Mouse (Mus musculus): Measurements from ENCODE around the gene Vmn1r176. TPM values are rescaled to one million over a fixed set of nuclear protein-coding genes. Genes with fewer than 3 reads are reported as not detected.
"Not testable (repeated sequence)": the region's sequence is repeated elsewhere in the genome, so short reads cannot be mapped to it uniquely, and the experiment has no call there.

The Vmn1r176 gene
- not detected in 2 replicates for polyA plus RNA-seq (2016; fragmentation: Nextera tagmentation; extraction: Ambion mirVana)

- not testable (repeated sequence) for H3K9ac ChIP-seq; H3K4me3 ChIP-seq; ATAC-seq (ENCODE audit: low FRiP score); H3K36me3 ChIP-seq; H3K4me1 ChIP-seq; H3K27me3 ChIP-seq; H3K9me3 ChIP-seq (replicated peaks); H3K4me2 ChIP-seq (replicated peaks); H3K27ac ChIP-seq
- no CpG with 5 or more reads among the region's 1 CpGs for whole genome bisulfite sequencing
Measured at GRCm38 (mm10) chr7:23837272-23837671, at the start of gene Vmn1r176. Gene Vmn1r176, minus strand, starts transcription at chr7:23837372.

- H3K4me1 ChIP-seq; H3K9ac ChIP-seq; ATAC-seq (ENCODE audit: low FRiP score); H3K36me3 ChIP-seq; H3K4me2 ChIP-seq (replicated peaks); H3K27ac ChIP-seq; H3K9me3 ChIP-seq (replicated peaks); H3K4me3 ChIP-seq; H3K27me3 ChIP-seq: not testable (repeated sequence)
- WGBS: 65% methylated on average over 4 of the region's 4 CpGs
Measured at GRCm38 (mm10) chr7:23876918-23877317, 39.7 kb upstream of the Vmn1r176 start.

GRCm38 (mm10) chr7:23866349-23866748 is 29.2 kb upstream of the Vmn1r176 start, which contains the start of gene Vmn1r177:
Gene Vmn1r177, minus strand, starts transcription at chr7:23866449.
- H3K4me3 ChIP-seq; H3K9me3 ChIP-seq (replicated peaks); H3K9ac ChIP-seq; H3K4me1 ChIP-seq; H3K27ac ChIP-seq; H3K4me2 ChIP-seq (replicated peaks); H3K27me3 ChIP-seq; H3K36me3 ChIP-seq; ATAC-seq (ENCODE audit: low FRiP score): not testable (repeated sequence)
- WGBS: 5% methylated on average over 1 of the region's 1 CpGs

- not testable (repeated sequence) for H3K4me1 ChIP-seq; H3K27ac ChIP-seq; H3K4me3 ChIP-seq; H3K36me3 ChIP-seq; H3K9me3 ChIP-seq (replicated peaks); ATAC-seq (ENCODE audit: low FRiP score); H3K27me3 ChIP-seq; H3K4me2 ChIP-seq (replicated peaks); H3K9ac ChIP-seq
Measured at GRCm38 (mm10) chr7:23810543-23810942, 26.6 kb downstream of the Vmn1r176 start, which contains the start of gene Vmn1r175. Gene Vmn1r175, minus strand, starts transcription at chr7:23810643.

- Histone ChIP-seq H3K27ac (no peak overlapping the region), H3K9ac (no peak overlapping the region), H3K4me1 (no peaks in the 10 kb centered on the region), H3K4me2 (replicated peaks) (no peak overlapping the region), H3K9me3 (replicated peaks) (peaks cover 52% of the 10 kb centered on the region), H3K27me3 (no peaks in the 10 kb centered on the region), H3K4me3 (no peak overlapping the region), H3K36me3 (no peaks in the 10 kb centered on the region)
- ATAC-seq (ENCODE audit: low FRiP score): no peak
- WGBS: 80% methylated on average over 6 of the region's 6 CpGs
Measured at GRCm38 (mm10) chr7:23784526-23784925, 52.6 kb downstream of the Vmn1r176 start.

Other genes with a start within 250 kb of the Vmn1r176 start
- gene Vmn1r170, start 231.2 kb downstream of the Vmn1r176 start, polyA plus RNA-seq (2016; fragmentation: Nextera tagmentation; extraction: Ambion mirVana): not detected in 2 replicates
- gene Vmn1r171, start 206.7 kb downstream of the Vmn1r176 start, polyA plus RNA-seq (2016; fragmentation: Nextera tagmentation; extraction: Ambion mirVana): not detected in 2 replicates
- not detected in 2 replicates for gene Vmn1r172, start 179.1 kb downstream of the Vmn1r176 start, polyA plus RNA-seq (2016; fragmentation: Nextera tagmentation; extraction: Ambion mirVana)
- not detected in 2 replicates for gene Vmn1r173, start 136.7 kb downstream of the Vmn1r176 start, polyA plus RNA-seq (2016; fragmentation: Nextera tagmentation; extraction: Ambion mirVana)
- not detected in 2 replicates for gene Vmn1r174, start 85.1 kb downstream of the Vmn1r176 start, polyA plus RNA-seq (2016; fragmentation: Nextera tagmentation; extraction: Ambion mirVana)
- gene Vmn1r175, start 26.7 kb downstream of the Vmn1r176 start, polyA plus RNA-seq (2016; fragmentation: Nextera tagmentation; extraction: Ambion mirVana): not detected in 2 replicates
- gene Vmn1r177, start 29.1 kb upstream of the Vmn1r176 start, polyA plus RNA-seq (2016; fragmentation: Nextera tagmentation; extraction: Ambion mirVana): not detected in 2 replicates
- gene Vmn1r178, start 54.6 kb upstream of the Vmn1r176 start, polyA plus RNA-seq (2016; fragmentation: Nextera tagmentation; extraction: Ambion mirVana): not detected in 2 replicates
- not detected in 2 replicates for gene Vmn1r179, start 89.6 kb upstream of the Vmn1r176 start, polyA plus RNA-seq (2016; fragmentation: Nextera tagmentation; extraction: Ambion mirVana)
- not detected in 2 replicates for gene Vmn1r180, start 113.3 kb upstream of the Vmn1r176 start, polyA plus RNA-seq (2016; fragmentation: Nextera tagmentation; extraction: Ambion mirVana)
- not detected in 2 replicates for gene Vmn1r181, start 137.2 kb upstream of the Vmn1r176 start, polyA plus RNA-seq (2016; fragmentation: Nextera tagmentation; extraction: Ambion mirVana)
- gene V1rd19, start 164.3 kb upstream of the Vmn1r176 start, polyA plus RNA-seq (2016; fragmentation: Nextera tagmentation; extraction: Ambion mirVana): not detected in 2 replicates
- not detected in 2 replicates for gene Vmn1r183, start 215.9 kb upstream of the Vmn1r176 start, polyA plus RNA-seq (2016; fragmentation: Nextera tagmentation; extraction: Ambion mirVana)
- gene Zfp180, start 244.6 kb upstream of the Vmn1r176 start, polyA plus RNA-seq (2016; fragmentation: Nextera tagmentation; extraction: Ambion mirVana): 32.4 and 32.5 TPM in 2 replicates

Measured in hindbrain, embryonic 12.5 days (tissue).